Mouse (Mus musculus): Measurements from ENCODE around the gene Arhgap21. TPM values are rescaled to one million over a fixed set of nuclear protein-coding genes. Genes with fewer than 3 reads are reported as not detected.
A peak's percentile ranks its signal among the peaks of the same experiment; 100 is the strongest.

Gene Arhgap21
- polyA plus RNA-seq, 1 experiment from 2014 or later: 9.6 TPM

- DNase-seq (ENCODE audit: low spot score) (no peak), ATAC-seq (replicated peaks; ENCODE audit: low FRiP score, low read depth) (no peak)
- 35% methylated on average over 7 of the region's 7 CpGs for WGBS
Measured at GRCm38 (mm10) chr2:20943730-20944454, 24.8 kb downstream of the Arhgap21 start.

GRCm38 (mm10) chr2:20943222-20943621 is 25.5 kb downstream of the Arhgap21 start:
- Histone ChIP-seq H3K27ac (no peak overlapping the region), H3K27me3 (ENCODE audit: insufficient read depth, low read length) (no peaks in the 10 kb centered on the region)

More at GRCm38 (mm10) chr2:20943730-20944454, 24.8 kb downstream of the Arhgap21 start:
- no peak for TF ChIP-seq CTCF (IDR thresholded peaks at IDR 0.05; ENCODE audit: low read depth)
- H3K9ac ChIP-seq (ENCODE audit: low read depth, low read length): no peak overlapping the region
- 0 out of 2 replicates have a peak, but pooled peaks cover 3% of the 10 kb centered on the region for H3K4me1 ChIP-seq (replicated peaks; ENCODE audit: insufficient read depth, low read length)
- H3K36me3 ChIP-seq (ENCODE audit: insufficient read depth, low read length): no peaks in the 10 kb centered on the region
- H3K9me3 ChIP-seq (replicated peaks; ENCODE audit: low read length): no peaks in the 10 kb centered on the region
- H3K27ac ChIP-seq: no peak overlapping the region
- H3K4me3 ChIP-seq (replicated peaks; ENCODE audit: low read depth, low read length): no peak overlapping the region
- no peaks in the 10 kb centered on the region for H3K27me3 ChIP-seq (ENCODE audit: insufficient read depth, low read length)
- no peak overlapping the region for H3K4me2 ChIP-seq (ENCODE audit: low read length)

GRCm38 (mm10) chr2:20942434-20943198 is 26.1 kb downstream of the Arhgap21 start:
- Histone ChIP-seq H3K4me1 (replicated peaks; ENCODE audit: insufficient read depth, low read length) (0 out of 2 replicates have a peak, but pooled peaks cover 3% of the 10 kb centered on the region), H3K4me2 (ENCODE audit: low read length) (no peak overlapping the region), H3K9me3 (replicated peaks; ENCODE audit: low read length) (no peaks in the 10 kb centered on the region), H3K27me3 (ENCODE audit: insufficient read depth, low read length) (no peaks in the 10 kb centered on the region), H3K27ac (no peak overlapping the region), H3K36me3 (ENCODE audit: insufficient read depth, low read length) (no peaks in the 10 kb centered on the region), H3K4me3 (replicated peaks; ENCODE audit: low read depth, low read length) (no peak overlapping the region), H3K9ac (ENCODE audit: low read depth, low read length) (no peak overlapping the region)
- WGBS: 37% methylated on average over 10 of the region's 10 CpGs
- ATAC-seq (replicated peaks; ENCODE audit: low FRiP score, low read depth) (no peak), DNase-seq (ENCODE audit: low spot score) (peak; percentile 73)
- no peak for TF ChIP-seq CTCF (IDR thresholded peaks at IDR 0.05; ENCODE audit: low read depth)

More at GRCm38 (mm10) chr2:20943222-20943621, 25.5 kb downstream of the Arhgap21 start:
- Histone ChIP-seq H3K4me3 (replicated peaks; ENCODE audit: low read depth, low read length) (no peak overlapping the region), H3K4me1 (replicated peaks; ENCODE audit: insufficient read depth, low read length) (0 out of 2 replicates have a peak, but pooled peaks cover 3% of the 10 kb centered on the region), H3K36me3 (ENCODE audit: insufficient read depth, low read length) (no peaks in the 10 kb centered on the region), H3K9ac (ENCODE audit: low read depth, low read length) (no peak overlapping the region), H3K9me3 (replicated peaks; ENCODE audit: low read length) (no peaks in the 10 kb centered on the region), H3K4me2 (ENCODE audit: low read length) (no peak overlapping the region)
- ATAC-seq (replicated peaks; ENCODE audit: low FRiP score, low read depth) (no peak), DNase-seq (ENCODE audit: low spot score) (peak; percentile 58)
- WGBS: 16% methylated on average over 5 of the region's 5 CpGs
- TF ChIP-seq CTCF (IDR thresholded peaks at IDR 0.05; ENCODE audit: low read depth): no peak

GRCm38 (mm10) chr2:20941105-20941504 is 27.6 kb downstream of the Arhgap21 start:
- Histone ChIP-seq H3K4me2 (ENCODE audit: low read length) (no peak overlapping the region), H3K4me3 (replicated peaks; ENCODE audit: low read depth, low read length) (no peak overlapping the region), H3K4me1 (replicated peaks; ENCODE audit: insufficient read depth, low read length) (0 out of 2 replicates have a peak, but pooled peaks cover 7% of the 10 kb centered on the region), H3K9ac (ENCODE audit: low read depth, low read length) (no peak overlapping the region), H3K9me3 (replicated peaks; ENCODE audit: low read length) (no peaks in the 10 kb centered on the region), H3K27ac (no peak overlapping the region), H3K27me3 (ENCODE audit: insufficient read depth, low read length) (no peaks in the 10 kb centered on the region), H3K36me3 (ENCODE audit: insufficient read depth, low read length) (no peaks in the 10 kb centered on the region)
- ATAC-seq (replicated peaks; ENCODE audit: low FRiP score, low read depth) (no peak), DNase-seq (ENCODE audit: low spot score) (no peak)
- no peak for TF ChIP-seq CTCF (IDR thresholded peaks at IDR 0.05; ENCODE audit: low read depth)

GRCm38 (mm10) chr2:20939367-20939766 is 29.3 kb downstream of the Arhgap21 start:
- ATAC-seq (replicated peaks; ENCODE audit: low FRiP score, low read depth) (no peak), DNase-seq (ENCODE audit: low spot score) (peak; percentile 28)
- Histone ChIP-seq H3K4me3 (replicated peaks; ENCODE audit: low read depth, low read length) (no peak overlapping the region), H3K4me1 (replicated peaks; ENCODE audit: insufficient read depth, low read length) (0 out of 2 replicates have a peak, but pooled peaks cover 7% of the 10 kb centered on the region), H3K27ac (no peak overlapping the region), H3K4me2 (ENCODE audit: low read length) (no peak overlapping the region), H3K36me3 (ENCODE audit: insufficient read depth, low read length) (no peaks in the 10 kb centered on the region), H3K9ac (ENCODE audit: low read depth, low read length) (no peak overlapping the region), H3K9me3 (replicated peaks; ENCODE audit: low read length) (no peaks in the 10 kb centered on the region), H3K27me3 (ENCODE audit: insufficient read depth, low read length) (no peaks in the 10 kb centered on the region)
- TF ChIP-seq CTCF (IDR thresholded peaks at IDR 0.05; ENCODE audit: low read depth): no peak
- WGBS: 61% methylated on average over 3 of the region's 3 CpGs

GRCm38 (mm10) chr2:20936609-20937221 is 32.0 kb downstream of the Arhgap21 start:
- 37% methylated on average over 4 of the region's 4 CpGs for WGBS
- no peak overlapping the region for H3K4me3 ChIP-seq (replicated peaks; ENCODE audit: low read depth, low read length)
- no peaks in the 10 kb centered on the region for H3K9me3 ChIP-seq (replicated peaks; ENCODE audit: low read length)
- no peak overlapping the region for H3K4me2 ChIP-seq (ENCODE audit: low read length)
- no peaks in the 10 kb centered on the region for H3K27me3 ChIP-seq (ENCODE audit: insufficient read depth, low read length)
- TF ChIP-seq CTCF (IDR thresholded peaks at IDR 0.05; ENCODE audit: low read depth): no peak
- H3K36me3 ChIP-seq (ENCODE audit: insufficient read depth, low read length): no peaks in the 10 kb centered on the region
- no peak for ATAC-seq (replicated peaks; ENCODE audit: low FRiP score, low read depth)
- H3K4me1 ChIP-seq (replicated peaks; ENCODE audit: insufficient read depth, low read length): 0 out of 2 replicates have a peak, but pooled peaks cover 4% of the 10 kb centered on the region
- no peak overlapping the region for H3K9ac ChIP-seq (ENCODE audit: low read depth, low read length)
- DNase-seq (ENCODE audit: low spot score): no peak
- peak overlapping the region; percentile 5; the same call in 1 of the 2 replicates for H3K27ac ChIP-seq
